Mouse (Mus musculus): Measurements from ENCODE around the gene Lamc3.

DNA sequence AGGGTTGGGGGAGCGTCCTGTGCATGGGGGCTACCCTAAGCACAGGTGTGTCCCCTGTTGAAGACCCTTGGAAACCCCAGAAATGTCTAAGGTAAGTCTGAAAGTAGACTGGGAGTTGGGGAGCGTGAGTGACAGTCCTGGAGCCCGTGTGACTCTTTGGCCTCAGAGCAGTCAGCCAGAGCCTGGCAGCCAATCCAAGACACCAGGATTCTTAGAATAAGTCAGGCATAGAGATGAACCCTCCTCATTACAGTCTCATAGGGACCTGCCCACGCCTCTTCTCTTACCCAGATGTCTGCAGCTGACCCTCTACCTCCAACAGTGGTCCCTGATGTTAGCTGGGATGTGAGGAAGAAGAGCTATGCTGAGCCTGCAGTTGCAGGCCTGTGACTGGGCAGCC lies 21.8 kb upstream of the Lamc3 start:
- no peak for TF ChIP-seq GATA1 (IDR thresholded peaks at IDR 0.05; ENCODE audit: borderline replicate concordance, low read length)
- TF ChIP-seq TAL1 (conservative IDR thresholded peaks at IDR 0.05; ENCODE audit: low read depth, low read length) = no peak
- no peak for TF ChIP-seq CTCF (IDR thresholded peaks at IDR 0.05; ENCODE audit: low read depth, low read length)
